Mouse (Mus musculus) CH12.LX (cell line): Measurements from ENCODE around the gene Cog7. TPM values are rescaled to one million over a fixed set of nuclear protein-coding genes. Genes with fewer than 3 reads are reported as not detected.

Experiments used
- DNase-seq: peaks from one replicate; pipeline ENCODE4 v3.0.0-alpha.2; 2013; ENCODE audit errors: extremely low read depth
- H3K27ac ChIP-seq: 2 replicates; pipeline ENCODE4 v1.5.1; 2012; ENCODE audit warnings: low read depth, mild to moderate bottlenecking, control low read depth, moderate library complexity; ENCODE audit not compliant: insufficient read depth
- H3K27me3 ChIP-seq: replicated peaks from 2 replicates; pipeline ENCODE3; 2012; ENCODE audit warnings: inconsistent platforms
- H3K36me3 ChIP-seq, 2 experiments: replicated peaks in 1 of 2; 2 replicates each; pipeline versions ENCODE3 to v1.6.1; 2012; ENCODE audit warnings: inconsistent platforms in 1 of 2, low read length in 1 of 2, mild to moderate bottlenecking in 1 of 2, mixed read lengths in 1 of 2, moderate library complexity in 1 of 2; ENCODE audit not compliant: control insufficient read depth in 1 of 2, insufficient read depth in 1 of 2
- H3K4me1 ChIP-seq, 2 experiments: 2 replicates each; pipeline ENCODE4 v1.6.1; 2012; ENCODE audit warnings: inconsistent platforms in 1 of 2, moderate library complexity in 1 of 2; ENCODE audit not compliant: insufficient read depth in 2 of 2, control insufficient read depth in 1 of 2
- H3K4me2 ChIP-seq: 2 replicates; pipeline ENCODE4 v1.6.1; 2012; ENCODE audit warnings: low read depth, mild to moderate bottlenecking, control low read depth; ENCODE audit not compliant: poor library complexity, insufficient read depth, severe bottlenecking
- H3K4me3 ChIP-seq, 3 experiments: fragments of 150-350 bp in 1 of 3; sonication (generic) in 1 of 3; replicated peaks in 1 of 3; 2 replicates each; pipeline versions ENCODE3 to v1.5.1; 2011 to 2012; ENCODE audit warnings: low read depth in 2 of 3, low read length in 2 of 3, mild to moderate bottlenecking in 2 of 3, moderate library complexity in 2 of 3, control low read depth in 1 of 3, improper control_type of control experiment in 1 of 3, inconsistent platforms in 1 of 3, mixed read lengths in 1 of 3; ENCODE audit not compliant: poor library complexity in 1 of 3
- H3K79me2 ChIP-seq: replicated peaks from 2 replicates; pipeline ENCODE4 v1.6.1; 2012; ENCODE audit warnings: mild to moderate bottlenecking, moderate library complexity; ENCODE audit not compliant: control insufficient read depth, poor library complexity, insufficient read depth, severe bottlenecking; ENCODE audit errors: extremely low read depth
- H3K9ac ChIP-seq: 2 replicates; pipeline ENCODE4 v1.6.1; 2012; ENCODE audit warnings: low read depth, mild to moderate bottlenecking, control low read depth, moderate library complexity; ENCODE audit not compliant: insufficient read depth
- H3K9me3 ChIP-seq: replicated peaks from 2 replicates; pipeline ENCODE3; 2012; ENCODE audit warnings: low read length, inconsistent platforms, mixed read lengths
- BHLHE40 ChIP-seq: IDR thresholded peaks from 2 replicates; pipeline ENCODE4 v1.6.1; 2011; ENCODE audit warnings: mild to moderate bottlenecking, low read depth, low read length, improper control_type of control experiment
- CHD1 ChIP-seq: IDR thresholded peaks from 2 replicates; pipeline ENCODE4 v1.6.1; 2012; ENCODE audit warnings: low read depth, low read length, improper control_type of control experiment, inconsistent platforms
- CTCF ChIP-seq, 2 experiments: IDR thresholded peaks in 1 of 2; conservative IDR thresholded peaks in 1 of 2; 2 replicates each; pipeline ENCODE4 v1.5.1; 2011 to 2012; ENCODE audit warnings: low read depth in 2 of 2, low read length in 2 of 2, improper control_type of control experiment in 1 of 2, inconsistent platforms in 1 of 2, mild to moderate bottlenecking in 1 of 2, moderate library complexity in 1 of 2
- E2F4 ChIP-seq: IDR thresholded peaks from 2 replicates; pipeline ENCODE4 v1.6.1; 2011; ENCODE audit warnings: low read depth, low read length, improper control_type of control experiment; ENCODE audit not compliant: insufficient replicate concordance
- ELF1 ChIP-seq: IDR thresholded peaks from 2 replicates; pipeline ENCODE4 v1.6.1; 2014; ENCODE audit warnings: low read depth, mild to moderate bottlenecking, inconsistent platforms, low read length, improper control_type of control experiment
- EP300 ChIP-seq: IDR thresholded peaks from 2 replicates; pipeline ENCODE4 v1.6.1; 2011; ENCODE audit warnings: low read length, improper control_type of control experiment
- ETS1 ChIP-seq: conservative IDR thresholded peaks from 2 replicates; pipeline ENCODE4 v1.6.1; 2012; ENCODE audit warnings: low read depth, mild to moderate bottlenecking, inconsistent platforms, low read length, improper control_type of control experiment, moderate library complexity
- HCFC1 ChIP-seq: IDR thresholded peaks from 2 replicates; pipeline ENCODE4 v1.6.1; 2012; ENCODE audit warnings: low read depth, mild to moderate bottlenecking, inconsistent platforms, low read length, improper control_type of control experiment
- IRF4 ChIP-seq: IDR thresholded peaks from 2 replicates; pipeline ENCODE4 v1.6.1; 2014; ENCODE audit warnings: low read depth, mild to moderate bottlenecking, inconsistent platforms, low read length, improper control_type of control experiment
- JUN ChIP-seq: IDR thresholded peaks from 2 replicates; pipeline ENCODE4 v1.6.1; 2011; ENCODE audit warnings: low read depth, mild to moderate bottlenecking, low read length, improper control_type of control experiment, moderate library complexity; ENCODE audit not compliant: insufficient read depth
- MAFK ChIP-seq: IDR thresholded peaks from 2 replicates; pipeline ENCODE4 v1.6.1; 2011; ENCODE audit warnings: low read length, improper control_type of control experiment; ENCODE audit not compliant: insufficient replicate concordance
- MYC ChIP-seq: IDR thresholded peaks from 2 replicates; pipeline ENCODE4 v1.6.1; 2011; ENCODE audit warnings: low read depth, mild to moderate bottlenecking, improper control_type of control experiment, low read length
- NELFE ChIP-seq: IDR thresholded peaks from 2 replicates; pipeline ENCODE4 v1.6.1; 2011; ENCODE audit warnings: low read depth, low read length, improper control_type of control experiment
- POLR2AphosphoS2 ChIP-seq: IDR thresholded peaks from 2 replicates; pipeline ENCODE4 v1.6.1; 2011; ENCODE audit warnings: low read depth, low read length, improper control_type of control experiment
- RAD21 ChIP-seq: IDR thresholded peaks from 2 replicates; pipeline ENCODE4 v1.6.1; 2011; ENCODE audit warnings: low read depth, mild to moderate bottlenecking, low read length, improper control_type of control experiment, moderate library complexity
- SIN3A ChIP-seq: IDR thresholded peaks from 2 replicates; pipeline ENCODE4 v1.6.1; 2012; ENCODE audit warnings: low read length, improper control_type of control experiment, inconsistent platforms
- SMC3 ChIP-seq: IDR thresholded peaks from 2 replicates; pipeline ENCODE4 v1.6.1; 2011; ENCODE audit warnings: low read depth, low read length, improper control_type of control experiment
- TBP ChIP-seq: conservative IDR thresholded peaks from 2 replicates; pipeline ENCODE4 v1.6.1; 2011; ENCODE audit warnings: low read depth, low read length, improper control_type of control experiment
- UBTF ChIP-seq: IDR thresholded peaks from 2 replicates; pipeline ENCODE4 v1.6.1; 2012; ENCODE audit warnings: low read depth, mild to moderate bottlenecking, inconsistent platforms, low read length, improper control_type of control experiment, moderate library complexity
- USF1 ChIP-seq: IDR thresholded peaks from 2 replicates; pipeline ENCODE4 v1.6.1; 2014; ENCODE audit warnings: low read depth, mild to moderate bottlenecking, inconsistent platforms, low read length, improper control_type of control experiment
- USF2 ChIP-seq: conservative IDR thresholded peaks from 2 replicates; pipeline ENCODE4 v1.6.1; 2011; ENCODE audit warnings: low read depth, low read length, improper control_type of control experiment
- ZC3H11A ChIP-seq: IDR thresholded peaks from 2 replicates; pipeline ENCODE4 v1.6.1; 2012; ENCODE audit warnings: low read depth, mild to moderate bottlenecking, inconsistent platforms, low read length, improper control_type of control experiment
- dilution Hi-C: fragments of 300-500 bp; cut with MboI; formaldehyde crosslinking; loops from 2 replicates; pipeline ENCODE4 v1.14.3; 2020; ENCODE audit warnings: low sequenced_read_pairs; ENCODE audit not compliant: extremely low pct_unique_long_range_greater_than_20kb, extremely low pct_ligation_motif_present
- in situ Hi-C: fragments of 300-500 bp; cut with MboI; formaldehyde crosslinking; loops from 3 replicates; pipeline ENCODE4 v1.14.3; 2019; ENCODE audit warnings: low sequenced_read_pairs, low pct_ligation_motif_present, low pct_unique_long_range_greater_than_20kb, mixed read lengths
- polyA plus RNA-seq: library from polyadenylated mRNA; unstranded; fragments of >175 nt; gene quantifications from 2 replicates; pipeline ENCODE4 v1.2.1, GENCODE M21; 2012; ENCODE audit warnings: low read depth; ENCODE audit not compliant: insufficient read length
- total RNA-seq, 2 experiments: library from RNA; depleted of rRNA; stranded (reverse); fragments of 300-350 nt in 1 of 2; fragments of >200 nt in 1 of 2; gene quantifications; 2 replicates each; pipeline ENCODE4 v1.2.3; 2012 to 2014

The Cog7 gene
- total and polyA plus RNA-seq, 3 experiments: 14.1 to 22.4 (median 22.2) TPM

DNA sequence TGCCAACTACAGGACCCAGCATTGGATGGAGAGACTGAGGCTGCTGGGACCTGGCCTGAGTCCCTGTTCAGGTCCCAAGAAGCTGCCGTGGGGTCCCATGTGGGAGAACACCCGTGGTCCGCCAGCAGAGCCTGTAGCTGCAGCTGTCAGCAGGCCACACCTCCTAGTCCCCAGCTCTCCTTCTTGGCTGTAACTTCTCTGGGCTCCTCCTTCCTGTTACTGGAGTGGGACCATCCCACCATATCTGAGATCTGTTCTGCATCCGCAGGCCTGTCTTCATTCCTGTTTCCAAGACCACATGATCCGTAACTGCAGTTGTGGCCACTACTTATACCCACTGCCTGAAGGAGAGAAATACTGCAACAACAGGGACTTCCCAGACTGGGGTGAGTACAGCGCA, 67.6 kb downstream of the Cog7 start:
- in situ Hi-C loops: no loop called here
- H3K27me3 ChIP-seq: no peaks in the 10 kb centered on the region
- H3K4me3 ChIP-seq: no peak overlapping the region
- no peak for DNase-seq
- dilution Hi-C loops: no loop called here
- H3K4me1 ChIP-seq: peaks cover 4 to 7% of the 10 kb centered on the region in 2 experiments; a peak in 3 of 4 replicates
- no peak overlapping the region for H3K9ac ChIP-seq
- no peaks in the 10 kb centered on the region for H3K9me3 ChIP-seq
- H3K27ac ChIP-seq: no peak overlapping the region
- H3K79me2 ChIP-seq: no peaks in the 10 kb centered on the region
- peaks cover 0 to 18% of the 10 kb centered on the region in 2 experiments for H3K36me3 ChIP-seq
- no peak for TF ChIP-seq BHLHE40
- TF ChIP-seq POLR2AphosphoS2: no peak
- H3K4me2 ChIP-seq: no peak overlapping the region

DNA sequence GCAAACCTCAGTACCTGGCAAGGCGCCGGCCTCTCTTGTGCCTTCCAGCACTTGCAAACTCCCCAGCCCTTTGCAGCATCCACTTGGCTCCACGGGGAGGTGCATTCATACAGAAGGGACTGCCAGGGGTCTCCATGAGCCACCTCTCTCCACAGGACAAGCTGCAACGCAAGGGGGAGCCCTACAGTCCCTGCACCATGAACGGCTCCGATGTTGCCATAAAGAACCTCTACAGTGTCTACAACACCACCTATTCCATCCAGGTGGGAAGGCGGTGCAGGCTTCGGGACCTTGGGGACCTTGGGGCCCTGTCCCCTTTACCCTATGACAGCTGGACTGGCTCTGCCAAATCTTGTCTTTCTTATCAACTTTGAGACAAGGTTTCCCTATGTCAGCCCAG, 69.3 kb downstream of the Cog7 start:
- no peak for DNase-seq
- Histone ChIP-seq H3K4me2 (no peak overlapping the region), H3K4me3 (no peak overlapping the region)
- TF ChIP-seq CTCF (conservative IDR thresholded peaks at IDR 0.05 in 1 of 2, IDR thresholded peaks at IDR 0.05 in 1 of 2; ENCODE audit: low read depth in 2 of 2, low read length in 2 of 2) (peak in 1 of 2 experiments; percentile 44; a peak in 1 of 4 replicates), SMC3 (peak; percentile 25), HCFC1 (no peak), ZC3H11A (no peak), MAFK (no peak)
- TF ChIP-seq, all 38 proteins: peak for 2
- Histone ChIP-seq H3K27me3 (no peaks in the 10 kb centered on the region), H3K36me3 (peaks cover 0 to 9% of the 10 kb centered on the region in 2 experiments), H3K4me1 (peaks cover 4 to 7% of the 10 kb centered on the region in 2 experiments; a peak in 3 of 4 replicates), H3K9me3 (no peaks in the 10 kb centered on the region), H3K79me2 (no peaks in the 10 kb centered on the region), H3K27ac (no peak overlapping the region), H3K9ac (no peak overlapping the region)
- in situ Hi-C loops (no loop called here), dilution Hi-C loops (no loop called here)

DNA sequence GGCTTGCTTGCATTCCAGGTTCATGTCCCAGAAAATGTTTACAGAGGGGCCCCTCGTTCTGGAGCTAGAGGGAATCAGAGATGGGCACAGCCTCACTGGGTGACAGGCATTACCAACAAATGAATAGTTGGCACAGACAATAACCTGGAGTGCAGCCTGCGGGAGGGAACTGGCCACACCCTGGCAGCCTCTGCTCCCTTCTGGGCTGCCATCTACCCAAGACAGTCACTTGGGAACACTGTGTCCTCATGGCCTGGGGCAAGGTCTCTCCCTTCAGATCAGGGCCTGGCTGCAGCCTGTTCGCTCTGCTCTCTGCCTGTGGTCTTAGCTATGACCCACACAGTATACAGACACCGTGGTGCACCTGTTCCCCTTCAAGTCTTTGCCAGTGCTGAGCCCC, 74.6 kb downstream of the Cog7 start:
- no peaks in the 10 kb centered on the region for H3K9me3 ChIP-seq
- no peak overlapping the region for H3K27ac ChIP-seq
- no peaks in the 10 kb centered on the region for H3K36me3 ChIP-seq
- no peaks in the 10 kb centered on the region for H3K79me2 ChIP-seq
- H3K27me3 ChIP-seq: no peaks in the 10 kb centered on the region
- no peak for DNase-seq
- dilution Hi-C loops (no loop called here), in situ Hi-C loops (no loop called here)
- no peak overlapping the region for H3K4me2 ChIP-seq
- H3K9ac ChIP-seq: no peak overlapping the region
- no peak for TF ChIP-seq IRF4
- TF ChIP-seq MYC: no peak
- TF ChIP-seq ETS1: no peak
- no peak for TF ChIP-seq JUN
- no peak for TF ChIP-seq UBTF
- TF ChIP-seq E2F4: no peak
- TF ChIP-seq MAFK: no peak
- TF ChIP-seq CHD1: no peak
- no peak for TF ChIP-seq ELF1
- no peak for TF ChIP-seq BHLHE40
- TF ChIP-seq USF1: no peak
- TF ChIP-seq EP300: no peak
- no peak for TF ChIP-seq RAD21
- TF ChIP-seq NELFE: no peak
- no peak for TF ChIP-seq POLR2AphosphoS2
- no peak for TF ChIP-seq SIN3A
- TF ChIP-seq TBP: no peak
- no peak for TF ChIP-seq USF2
- TF ChIP-seq, all 38 proteins: peak for 0
- Histone ChIP-seq H3K4me3 (no peak overlapping the region), H3K4me1 (no peaks in the 10 kb centered on the region)
